Mouse (Mus musculus) small intestine, adult 2 months (tissue): Measurements from ENCODE around the gene Ppp1r1c.

Source experiments
- CTCF ChIP-seq: fragments of 200-500 bp; IDR thresholded peaks from 2 replicates; pipeline ENCODE4 v1.5.1; 2012; ENCODE audit warnings: low read depth, mild to moderate bottlenecking, control low read depth, inconsistent platforms, low read length, moderate library complexity, mixed read lengths; ENCODE audit not compliant: insufficient replicate concordance, insufficient read length; ENCODE audit errors: extremely low read depth
- POLR2A ChIP-seq: fragments of 200-500 bp; IDR thresholded peaks from 2 replicates; pipeline ENCODE4 v1.6.1; 2012; ENCODE audit warnings: low read depth, mild to moderate bottlenecking, control low read depth, inconsistent platforms, low read length, moderate library complexity

- no peak for TF ChIP-seq CTCF
- no peak for TF ChIP-seq POLR2A
Measured at GRCm38 (mm10) chr2:79704773-79705172, 2.8 kb upstream of the Ppp1r1c start.
